Mouse (Mus musculus): ENCODE measurements at regions not wholly inside any gene's neighbourhood (a gene's known extent, or its start where the extent isn't known, plus 50 kb on each side); places are given as distances from the start of the nearest gene placed in this dataset.

- Histone ChIP-seq H3K4me2 (no peak overlapping the region), H3K4me3 (replicated peaks) (no peak overlapping the region), H3K27ac (replicated peaks) (no peak overlapping the region), H3K9me3 (replicated peaks) (no peaks in the 10 kb centered on the region), H3K36me3 (no peaks in the 10 kb centered on the region), H3K27me3 (replicated peaks) (no peaks in the 10 kb centered on the region), H3K4me1 (no peaks in the 10 kb centered on the region), H3K9ac (replicated peaks) (no peak overlapping the region)
- WGBS: 12% methylated on average over 1 of the region's 1 CpGs
- no peak for ATAC-seq (ENCODE audit: low FRiP score)
Observed at GRCm38 (mm10) chr1:106086687-106087086, 84.9 kb upstream of the Phlpp1 start.

GRCm38 (mm10) chr1:106092909-106093557 lies 78.5 kb upstream of the Phlpp1 start:
- Histone ChIP-seq H3K27ac (replicated peaks) (no peak overlapping the region), H3K9ac (replicated peaks) (no peak overlapping the region), H3K4me3 (replicated peaks) (no peak overlapping the region), H3K27me3 (replicated peaks) (no peaks in the 10 kb centered on the region), H3K9me3 (replicated peaks) (no peaks in the 10 kb centered on the region), H3K4me2 (no peak overlapping the region), H3K36me3 (no peaks in the 10 kb centered on the region), H3K4me1 (0 out of 2 replicates have a peak, but pooled peaks cover 3% of the 10 kb centered on the region)
- WGBS: 77% methylated on average over 3 of the region's 3 CpGs
- no peak for ATAC-seq (ENCODE audit: low FRiP score)

- WGBS: 81% methylated on average over 4 of the region's 4 CpGs
- no peak overlapping the region for H3K4me3 ChIP-seq (replicated peaks)
- no peaks in the 10 kb centered on the region for H3K36me3 ChIP-seq
- no peaks in the 10 kb centered on the region for H3K27me3 ChIP-seq (replicated peaks)
- no peaks in the 10 kb centered on the region for H3K9me3 ChIP-seq (replicated peaks)
- H3K4me1 ChIP-seq: 0 out of 2 replicates have a peak, but pooled peaks cover 3% of the 10 kb centered on the region
- H3K27ac ChIP-seq (replicated peaks): no peak overlapping the region
- no peak for ATAC-seq (ENCODE audit: low FRiP score)
- no peak overlapping the region for H3K4me2 ChIP-seq
- H3K9ac ChIP-seq (replicated peaks): no peak overlapping the region
Observed at GRCm38 (mm10) chr1:106093813-106094212, 77.7 kb upstream of the Phlpp1 start.

GRCm38 (mm10) chr1:106096324-106096723 lies 75.2 kb upstream of the Phlpp1 start:
- WGBS: 24% methylated on average over 4 of the region's 4 CpGs
- Histone ChIP-seq H3K9me3 (replicated peaks) (no peaks in the 10 kb centered on the region), H3K4me2 (no peak overlapping the region), H3K36me3 (no peaks in the 10 kb centered on the region), H3K27ac (replicated peaks) (no peak overlapping the region), H3K4me3 (replicated peaks) (no peak overlapping the region), H3K9ac (replicated peaks) (no peak overlapping the region), H3K4me1 (0 out of 2 replicates have a peak, but pooled peaks cover 3% of the 10 kb centered on the region), H3K27me3 (replicated peaks) (no peaks in the 10 kb centered on the region)
- peak; percentile 85 for ATAC-seq (ENCODE audit: low FRiP score)

GRCm38 (mm10) chr1:106097177-106097576 lies 74.4 kb upstream of the Phlpp1 start:
- no peak for ATAC-seq (ENCODE audit: low FRiP score)
- H3K27ac ChIP-seq (replicated peaks): no peak overlapping the region
- WGBS: 95% methylated on average over 4 of the region's 4 CpGs
- H3K9me3 ChIP-seq (replicated peaks): no peaks in the 10 kb centered on the region
- H3K9ac ChIP-seq (replicated peaks): no peak overlapping the region
- H3K27me3 ChIP-seq (replicated peaks): no peaks in the 10 kb centered on the region
- 0 out of 2 replicates have a peak, but pooled peaks cover 3% of the 10 kb centered on the region for H3K4me1 ChIP-seq
- H3K36me3 ChIP-seq: no peaks in the 10 kb centered on the region
- H3K4me2 ChIP-seq: no peak overlapping the region
- no peak overlapping the region for H3K4me3 ChIP-seq (replicated peaks)

- no peak for ATAC-seq (ENCODE audit: low FRiP score)
- Histone ChIP-seq H3K4me2 (no peak overlapping the region), H3K36me3 (no peaks in the 10 kb centered on the region), H3K9ac (replicated peaks) (no peak overlapping the region), H3K27me3 (replicated peaks) (no peaks in the 10 kb centered on the region), H3K9me3 (replicated peaks) (no peaks in the 10 kb centered on the region), H3K4me3 (replicated peaks) (no peak overlapping the region), H3K27ac (replicated peaks) (no peak overlapping the region), H3K4me1 (0 out of 2 replicates have a peak, but pooled peaks cover 3% of the 10 kb centered on the region)
- 90% methylated on average over 3 of the region's 3 CpGs for WGBS
Observed at GRCm38 (mm10) chr1:106100611-106101010, 70.9 kb upstream of the Phlpp1 start.

GRCm38 (mm10) chr1:106102537-106102936 lies 69.0 kb upstream of the Phlpp1 start:
- ATAC-seq (ENCODE audit: low FRiP score): no peak
- Histone ChIP-seq H3K4me2 (no peak overlapping the region), H3K36me3 (no peaks in the 10 kb centered on the region), H3K27ac (replicated peaks) (no peak overlapping the region), H3K9ac (replicated peaks) (no peak overlapping the region), H3K4me3 (replicated peaks) (no peak overlapping the region), H3K27me3 (replicated peaks) (no peaks in the 10 kb centered on the region), H3K9me3 (replicated peaks) (no peaks in the 10 kb centered on the region), H3K4me1 (no peaks in the 10 kb centered on the region)
- 77% methylated on average over 5 of the region's 5 CpGs for WGBS

- Histone ChIP-seq H3K4me3 (replicated peaks) (no peak overlapping the region), H3K36me3 (no peaks in the 10 kb centered on the region), H3K27me3 (replicated peaks) (no peaks in the 10 kb centered on the region), H3K4me1 (no peaks in the 10 kb centered on the region), H3K27ac (replicated peaks) (no peak overlapping the region), H3K4me2 (no peak overlapping the region), H3K9ac (replicated peaks) (no peak overlapping the region), H3K9me3 (replicated peaks) (no peaks in the 10 kb centered on the region)
- ATAC-seq (ENCODE audit: low FRiP score): no peak
- WGBS: 51% methylated on average over 5 of the region's 5 CpGs
Observed at GRCm38 (mm10) chr1:106109081-106109480, 62.5 kb upstream of the Phlpp1 start.

All from neural tube, embryonic 15.5 days (tissue).